Mouse (Mus musculus): ENCODE measurements around the gene Cyp2w1.
A peak's percentile ranks its signal among the peaks of the same experiment; 100 is the strongest.

Gene Cyp2w1

GRCm38 (mm10) chr5:139352317-139352716, at the start of gene Cyp2w1:
Gene Cyp2w1 (plus strand): TSS chr5:139352617.
- DNase-seq (ENCODE audit: low spot score in 2 of 2): no peak

GRCm38 (mm10) chr5:139303646-139304061, 48.8 kb upstream of the Cyp2w1 start:
- DNase-seq (ENCODE audit: low spot score in 2 of 2): no peak

GRCm38 (mm10) chr5:139309946-139310345, 42.5 kb upstream of the Cyp2w1 start:
- no peak for DNase-seq (ENCODE audit: low spot score in 2 of 2)

- DNase-seq (ENCODE audit: low spot score in 2 of 2): no peak
Measured at GRCm38 (mm10) chr5:139310477-139310876, 41.9 kb upstream of the Cyp2w1 start.

GRCm38 (mm10) chr5:139311822-139312221, 40.6 kb upstream of the Cyp2w1 start:
- no peak for DNase-seq (ENCODE audit: low spot score in 2 of 2)

- no peak for DNase-seq (ENCODE audit: low spot score in 2 of 2)
Measured at GRCm38 (mm10) chr5:139313536-139313935, 38.9 kb upstream of the Cyp2w1 start.

GRCm38 (mm10) chr5:139314941-139315642, 37.3 kb upstream of the Cyp2w1 start:
- no peak for DNase-seq (ENCODE audit: low spot score in 2 of 2)

- no peak for DNase-seq (ENCODE audit: low spot score in 2 of 2)
Measured at GRCm38 (mm10) chr5:139316982-139317675, 35.3 kb upstream of the Cyp2w1 start.

- no peak for DNase-seq (ENCODE audit: low spot score in 2 of 2)
Measured at GRCm38 (mm10) chr5:139317751-139318504, 34.5 kb upstream of the Cyp2w1 start.

- no peak for DNase-seq (ENCODE audit: low spot score in 2 of 2)
Measured at GRCm38 (mm10) chr5:139320424-139320823, 32.0 kb upstream of the Cyp2w1 start.

- no peak for DNase-seq (ENCODE audit: low spot score in 2 of 2)
Measured at GRCm38 (mm10) chr5:139321331-139321730, 31.1 kb upstream of the Cyp2w1 start.

GRCm38 (mm10) chr5:139323260-139323924, 29.0 kb upstream of the Cyp2w1 start:
- no peak for DNase-seq (ENCODE audit: low spot score in 2 of 2)

GRCm38 (mm10) chr5:139324045-139324491, 28.3 kb upstream of the Cyp2w1 start:
- DNase-seq (ENCODE audit: low spot score in 2 of 2): no peak

GRCm38 (mm10) chr5:139324691-139325394, 27.6 kb upstream of the Cyp2w1 start:
- DNase-seq (ENCODE audit: low spot score in 2 of 2): peak; percentile 64 to 84

- peak; percentile 56 to 85 for DNase-seq (ENCODE audit: low spot score in 2 of 2)
Measured at GRCm38 (mm10) chr5:139325395-139325966, 26.9 kb upstream of the Cyp2w1 start, which contains the start of gene Adap1. Gene Adap1 (minus strand): TSS chr5:139325622.

- DNase-seq (ENCODE audit: low spot score in 2 of 2): no peak
Measured at GRCm38 (mm10) chr5:139326111-139326696, 26.2 kb upstream of the Cyp2w1 start.

- DNase-seq (ENCODE audit: low spot score in 2 of 2): no peak
Measured at GRCm38 (mm10) chr5:139326986-139327633, 25.3 kb upstream of the Cyp2w1 start.

GRCm38 (mm10) chr5:139327634-139328020, 24.8 kb upstream of the Cyp2w1 start:
- DNase-seq (ENCODE audit: low spot score in 2 of 2): no peak

- DNase-seq (ENCODE audit: low spot score in 2 of 2): no peak
Measured at GRCm38 (mm10) chr5:139330766-139331165, 21.7 kb upstream of the Cyp2w1 start.

GRCm38 (mm10) chr5:139331742-139332141, 20.7 kb upstream of the Cyp2w1 start:
- DNase-seq (ENCODE audit: low spot score in 2 of 2): peak; percentile 79 to 94

All from spleen, postnatal 4 days (tissue).